Mouse (Mus musculus): ENCODE results near the gene Shroom1. TPM values are rescaled to one million over a fixed set of nuclear protein-coding genes. Genes with fewer than 3 reads are reported as not detected.

Gene Shroom1
- polyA plus RNA-seq, 1 experiment from 2014 or later: 2.5 TPM

GRCm38 (mm10) chr11:53441921-53442320 lies 15.1 kb upstream of the Shroom1 start:
- Histone ChIP-seq H3K36me3 (replicated peaks; ENCODE audit: control insufficient read depth, insufficient read depth) (no peaks in the 10 kb centered on the region), H3K27me3 (ENCODE audit: control insufficient read depth, insufficient read depth, low read length) (no peaks in the 10 kb centered on the region), H3K4me2 (replicated peaks) (no peak overlapping the region), H3K9ac (no peak overlapping the region), H3K4me1 (replicated peaks; ENCODE audit: control insufficient read depth, insufficient read depth, low read length) (no peaks in the 10 kb centered on the region), H3K27ac (no peak overlapping the region), H3K4me3 (replicated peaks; ENCODE audit: low read length) (no peak overlapping the region), H3K9me3 (ENCODE audit: control insufficient read depth, low read length) (no peaks in the 10 kb centered on the region)
- 60% methylated on average over 12 of the region's 12 CpGs for WGBS
- ATAC-seq (ENCODE audit: low FRiP score): no peak
- no peak for DNase-seq (ENCODE audit: low spot score)

- Histone ChIP-seq H3K36me3 (replicated peaks; ENCODE audit: control insufficient read depth, insufficient read depth) (no peaks in the 10 kb centered on the region), H3K9ac (no peak overlapping the region), H3K4me2 (replicated peaks) (no peak overlapping the region), H3K9me3 (ENCODE audit: control insufficient read depth, low read length) (no peaks in the 10 kb centered on the region), H3K4me3 (replicated peaks; ENCODE audit: low read length) (no peak overlapping the region), H3K27ac (no peak overlapping the region), H3K27me3 (ENCODE audit: control insufficient read depth, insufficient read depth, low read length) (no peaks in the 10 kb centered on the region), H3K4me1 (replicated peaks; ENCODE audit: control insufficient read depth, insufficient read depth, low read length) (no peaks in the 10 kb centered on the region)
- ATAC-seq (ENCODE audit: low FRiP score): no peak
- no peak for DNase-seq (ENCODE audit: low spot score)
- WGBS: 33% methylated on average over 6 of the region's 6 CpGs
Observed at GRCm38 (mm10) chr11:53443861-53444260, 13.1 kb upstream of the Shroom1 start.

- DNase-seq (ENCODE audit: low spot score) (no peak), ATAC-seq (ENCODE audit: low FRiP score) (no peak)
- Histone ChIP-seq H3K27ac (no peak overlapping the region), H3K4me1 (replicated peaks; ENCODE audit: control insufficient read depth, insufficient read depth, low read length) (no peaks in the 10 kb centered on the region), H3K36me3 (replicated peaks; ENCODE audit: control insufficient read depth, insufficient read depth) (no peaks in the 10 kb centered on the region), H3K4me2 (replicated peaks) (no peak overlapping the region), H3K27me3 (ENCODE audit: control insufficient read depth, insufficient read depth, low read length) (no peaks in the 10 kb centered on the region), H3K4me3 (replicated peaks; ENCODE audit: low read length) (no peak overlapping the region), H3K9ac (no peak overlapping the region), H3K9me3 (ENCODE audit: control insufficient read depth, low read length) (no peaks in the 10 kb centered on the region)
- 59% methylated on average over 13 of the region's 13 CpGs for WGBS
Observed at GRCm38 (mm10) chr11:53445562-53445961, 11.4 kb upstream of the Shroom1 start.

- H3K9me3 ChIP-seq (ENCODE audit: control insufficient read depth, low read length): no peaks in the 10 kb centered on the region
- H3K27me3 ChIP-seq (ENCODE audit: control insufficient read depth, insufficient read depth, low read length): no peaks in the 10 kb centered on the region
- no peak overlapping the region for H3K9ac ChIP-seq
- no peak overlapping the region for H3K4me2 ChIP-seq (replicated peaks)
- no peak for DNase-seq (ENCODE audit: low spot score)
- no peaks in the 10 kb centered on the region for H3K4me1 ChIP-seq (replicated peaks; ENCODE audit: control insufficient read depth, insufficient read depth, low read length)
- H3K36me3 ChIP-seq (replicated peaks; ENCODE audit: control insufficient read depth, insufficient read depth): no peaks in the 10 kb centered on the region
- WGBS: 87% methylated on average over 13 of the region's 13 CpGs
- H3K27ac ChIP-seq: no peak overlapping the region
- ATAC-seq (ENCODE audit: low FRiP score): no peak
- H3K4me3 ChIP-seq (replicated peaks; ENCODE audit: low read length): no peak overlapping the region
Observed at GRCm38 (mm10) chr11:53446183-53446582, 10.8 kb upstream of the Shroom1 start.

- Histone ChIP-seq H3K36me3 (replicated peaks; ENCODE audit: control insufficient read depth, insufficient read depth) (no peaks in the 10 kb centered on the region), H3K9ac (no peak overlapping the region), H3K4me3 (replicated peaks; ENCODE audit: low read length) (no peak overlapping the region), H3K9me3 (ENCODE audit: control insufficient read depth, low read length) (no peaks in the 10 kb centered on the region), H3K4me2 (replicated peaks) (no peak overlapping the region), H3K27ac (no peak overlapping the region), H3K4me1 (replicated peaks; ENCODE audit: control insufficient read depth, insufficient read depth, low read length) (no peaks in the 10 kb centered on the region), H3K27me3 (ENCODE audit: control insufficient read depth, insufficient read depth, low read length) (no peaks in the 10 kb centered on the region)
- 87% methylated on average over 8 of the region's 8 CpGs for WGBS
- no peak for ATAC-seq (ENCODE audit: low FRiP score)
- DNase-seq (ENCODE audit: low spot score): no peak
Observed at GRCm38 (mm10) chr11:53447996-53448395, 9.0 kb upstream of the Shroom1 start.

GRCm38 (mm10) chr11:53448529-53448928 lies 8.5 kb upstream of the Shroom1 start:
- no peaks in the 10 kb centered on the region for H3K9me3 ChIP-seq (ENCODE audit: control insufficient read depth, low read length)
- H3K9ac ChIP-seq: no peak overlapping the region
- no peak overlapping the region for H3K4me3 ChIP-seq (replicated peaks; ENCODE audit: low read length)
- H3K27ac ChIP-seq: no peak overlapping the region
- H3K4me1 ChIP-seq (replicated peaks; ENCODE audit: control insufficient read depth, insufficient read depth, low read length): no peaks in the 10 kb centered on the region
- no peaks in the 10 kb centered on the region for H3K27me3 ChIP-seq (ENCODE audit: control insufficient read depth, insufficient read depth, low read length)
- no peak overlapping the region for H3K4me2 ChIP-seq (replicated peaks)
- ATAC-seq (ENCODE audit: low FRiP score): no peak
- no peaks in the 10 kb centered on the region for H3K36me3 ChIP-seq (replicated peaks; ENCODE audit: control insufficient read depth, insufficient read depth)
- DNase-seq (ENCODE audit: low spot score): no peak
- WGBS: 92% methylated on average over 1 of the region's 1 CpGs

- Histone ChIP-seq H3K27me3 (ENCODE audit: control insufficient read depth, insufficient read depth, low read length) (0 out of 2 replicates have a peak, but pooled peaks cover 4% of the 10 kb centered on the region), H3K4me2 (replicated peaks) (no peak overlapping the region), H3K9ac (no peak overlapping the region), H3K4me3 (replicated peaks; ENCODE audit: low read length) (no peak overlapping the region), H3K9me3 (ENCODE audit: control insufficient read depth, low read length) (no peaks in the 10 kb centered on the region), H3K27ac (no peak overlapping the region), H3K4me1 (replicated peaks; ENCODE audit: control insufficient read depth, insufficient read depth, low read length) (no peaks in the 10 kb centered on the region), H3K36me3 (replicated peaks; ENCODE audit: control insufficient read depth, insufficient read depth) (no peaks in the 10 kb centered on the region)
- DNase-seq (ENCODE audit: low spot score): no peak
- 69% methylated on average over 15 of the region's 15 CpGs for WGBS
- ATAC-seq (ENCODE audit: low FRiP score): no peak
Observed at GRCm38 (mm10) chr11:53450070-53450705, 6.8 kb upstream of the Shroom1 start.

GRCm38 (mm10) chr11:53451361-53451760 lies 5.6 kb upstream of the Shroom1 start:
- Histone ChIP-seq H3K9me3 (ENCODE audit: control insufficient read depth, low read length) (no peaks in the 10 kb centered on the region), H3K4me3 (replicated peaks; ENCODE audit: low read length) (no peak overlapping the region), H3K9ac (no peak overlapping the region), H3K27ac (no peak overlapping the region), H3K4me1 (replicated peaks; ENCODE audit: control insufficient read depth, insufficient read depth, low read length) (no peaks in the 10 kb centered on the region), H3K36me3 (replicated peaks; ENCODE audit: control insufficient read depth, insufficient read depth) (no peaks in the 10 kb centered on the region), H3K4me2 (replicated peaks) (no peak overlapping the region), H3K27me3 (ENCODE audit: control insufficient read depth, insufficient read depth, low read length) (peaks cover 15% of the 10 kb centered on the region)
- ATAC-seq (ENCODE audit: low FRiP score) (no peak), DNase-seq (ENCODE audit: low spot score) (no peak)
- 72% methylated on average over 2 of the region's 2 CpGs for WGBS

- no peak overlapping the region for H3K9ac ChIP-seq
- no peak overlapping the region for H3K4me2 ChIP-seq (replicated peaks)
- ATAC-seq (ENCODE audit: low FRiP score) (no peak), DNase-seq (ENCODE audit: low spot score) (no peak)
- H3K27ac ChIP-seq: no peak overlapping the region
- H3K4me1 ChIP-seq (replicated peaks; ENCODE audit: control insufficient read depth, insufficient read depth, low read length): peaks cover 3% of the 10 kb centered on the region; the same call in 1 of the 2 replicates
- no peaks in the 10 kb centered on the region for H3K9me3 ChIP-seq (ENCODE audit: control insufficient read depth, low read length)
- 96% methylated on average over 9 of the region's 9 CpGs for WGBS
- no peak overlapping the region for H3K4me3 ChIP-seq (replicated peaks; ENCODE audit: low read length)
- H3K27me3 ChIP-seq (ENCODE audit: control insufficient read depth, insufficient read depth, low read length): peaks cover 24% of the 10 kb centered on the region
- H3K36me3 ChIP-seq (replicated peaks; ENCODE audit: control insufficient read depth, insufficient read depth): no peaks in the 10 kb centered on the region
Observed at GRCm38 (mm10) chr11:53452396-53452795, 4.6 kb upstream of the Shroom1 start.

- no peaks in the 10 kb centered on the region for H3K9me3 ChIP-seq (ENCODE audit: control insufficient read depth, low read length)
- H3K27ac ChIP-seq: no peak overlapping the region
- peaks cover 3% of the 10 kb centered on the region; the same call in 1 of the 2 replicates for H3K4me1 ChIP-seq (replicated peaks; ENCODE audit: control insufficient read depth, insufficient read depth, low read length)
- peaks cover 31% of the 10 kb centered on the region for H3K27me3 ChIP-seq (ENCODE audit: control insufficient read depth, insufficient read depth, low read length)
- H3K4me3 ChIP-seq (replicated peaks; ENCODE audit: low read length): no peak overlapping the region
- ATAC-seq (ENCODE audit: low FRiP score) (no peak), DNase-seq (ENCODE audit: low spot score) (no peak)
- no peaks in the 10 kb centered on the region for H3K36me3 ChIP-seq (replicated peaks; ENCODE audit: control insufficient read depth, insufficient read depth)
- H3K9ac ChIP-seq: no peak overlapping the region
- WGBS: 90% methylated on average over 5 of the region's 5 CpGs
- H3K4me2 ChIP-seq (replicated peaks): no peak overlapping the region
Observed at GRCm38 (mm10) chr11:53453031-53453430, 4.0 kb upstream of the Shroom1 start.
